Mouse (Mus musculus): ENCODE measurements around the gene Olfr1006.
"Not testable (repeated sequence)": the region's sequence is repeated elsewhere in the genome, so short reads cannot be mapped to it uniquely, and the experiment has no call there.

GRCm38 (mm10) chr2:85664355-85664754, 14.2 kb downstream of the Olfr1006 start, which contains the start of gene Olfr154:
- not testable (repeated sequence) for TF ChIP-seq CTCF (IDR thresholded peaks at IDR 0.05; ENCODE audit: low read depth, low read length); POLR2A (IDR thresholded peaks at IDR 0.05; ENCODE audit: insufficient read depth, low read length)
